7 mouse cellular contexts compared by ENCODE assay signal in the genomic region with DNA sequence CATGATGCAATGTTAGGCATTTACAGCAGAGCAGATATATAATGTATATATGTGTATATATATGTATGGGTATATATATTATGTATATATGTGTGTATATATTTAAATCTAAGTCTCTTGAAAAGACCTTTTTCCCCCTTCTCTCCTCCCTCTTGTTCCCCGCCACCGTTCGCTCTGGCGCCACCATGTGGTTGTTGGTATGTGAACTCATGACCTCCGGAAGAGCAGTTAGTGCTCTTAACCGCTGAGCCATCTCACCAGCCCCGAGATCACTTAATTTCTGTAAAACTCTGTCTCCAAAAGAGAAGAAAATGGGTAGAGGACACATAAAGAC.
DNase-seq lines count a peak whose midpoint lies in the region; ATAC-seq lines count a peak whose summit lies in the region.

No protein-coding gene starts in this region.

- H3K27me3 ChIP-seq in embryonic facial prominence, embryonic 10.5 days (replicated peaks; ENCODE audit: low read depth, poor library complexity, severe bottlenecking) = no peaks in the 10 kb centered on the region
- H3K27me3 ChIP-seq in stomach, embryonic 14.5 days (ENCODE audit: control insufficient read depth, insufficient read depth, low read length) = no peaks in the 10 kb centered on the region

- 0 out of 2 replicates have a peak, but pooled peaks have one; percentile 18 for ATAC-seq in stomach, embryonic 14.5 days (ENCODE audit: insufficient number of reproducible peaks, insufficient read depth, low FRiP score, low read depth)

- peak overlapping the region; percentile 40 for H3K4me3 ChIP-seq in embryonic facial prominence, embryonic 10.5 days
- H3K4me3 ChIP-seq in stomach, embryonic 14.5 days (ENCODE audit: low read depth, low read length) = peak overlapping the region; percentile 5; the same call in 1 of the 2 replicates

- peak overlapping the region; percentile 29; the same call in 1 of the 2 replicates for H3K4me2 ChIP-seq in stomach, embryonic 14.5 days (replicated peaks; ENCODE audit: low read depth, low read length)

- DNase-seq in CD8-positive naive resting alpha-beta T cell, adult 2 months (ENCODE audit: low read depth in 2 of 2, low spot score in 2 of 2) = peak; percentile 19 to 41
- DNase-seq in WW6 (ENCODE audit: low read depth, low spot score) = peak; percentile 40
- peak; percentile 70 for DNase-seq in embryonic facial prominence, embryonic 10.5 days (ENCODE audit: low spot score)
- peak; percentile 47 to 80 for DNase-seq in heart, postnatal 10 days
- peak; percentile 74 to 75 for DNase-seq in kidney, postnatal 4 days
- peak; percentile 69 for DNase-seq in mesoderm, embryonic 11.5 days (ENCODE audit: low read depth, low spot score)

- H3K9ac ChIP-seq in stomach, embryonic 14.5 days (replicated peaks; ENCODE audit: low read depth, low read length) = no peak overlapping the region

- intact Hi-C loops in heart, postnatal 10 days (cut with DNase I) = no loop called here

- H3K36me3 ChIP-seq in embryonic facial prominence, embryonic 10.5 days (replicated peaks) = no peaks in the 10 kb centered on the region
- H3K36me3 ChIP-seq in stomach, embryonic 14.5 days (ENCODE audit: control insufficient read depth, insufficient read depth, low read length) = no peaks in the 10 kb centered on the region

- 33% methylated on average over 7 of the region's 7 CpGs for WGBS in embryonic facial prominence, embryonic 10.5 days
- 36% methylated on average over 7 of the region's 7 CpGs for WGBS in stomach, embryonic 14.5 days

- H3K27ac ChIP-seq in embryonic facial prominence, embryonic 10.5 days (replicated peaks) = no peak overlapping the region
- H3K27ac ChIP-seq in stomach, embryonic 14.5 days (ENCODE audit: low read length) = no peak overlapping the region

- H3K9me3 ChIP-seq in embryonic facial prominence, embryonic 10.5 days = no peaks in the 10 kb centered on the region
- H3K9me3 ChIP-seq in stomach, embryonic 14.5 days (ENCODE audit: control insufficient read depth, low read depth, low read length) = no peaks in the 10 kb centered on the region

- H3K4me1 ChIP-seq in embryonic facial prominence, embryonic 10.5 days = no peaks in the 10 kb centered on the region
- no peaks in the 10 kb centered on the region for H3K4me1 ChIP-seq in stomach, embryonic 14.5 days (ENCODE audit: control insufficient read depth, insufficient read depth, low read length)
